Comparison of ENCODE assay signal across 22 mouse cellular contexts in the genomic region with DNA sequence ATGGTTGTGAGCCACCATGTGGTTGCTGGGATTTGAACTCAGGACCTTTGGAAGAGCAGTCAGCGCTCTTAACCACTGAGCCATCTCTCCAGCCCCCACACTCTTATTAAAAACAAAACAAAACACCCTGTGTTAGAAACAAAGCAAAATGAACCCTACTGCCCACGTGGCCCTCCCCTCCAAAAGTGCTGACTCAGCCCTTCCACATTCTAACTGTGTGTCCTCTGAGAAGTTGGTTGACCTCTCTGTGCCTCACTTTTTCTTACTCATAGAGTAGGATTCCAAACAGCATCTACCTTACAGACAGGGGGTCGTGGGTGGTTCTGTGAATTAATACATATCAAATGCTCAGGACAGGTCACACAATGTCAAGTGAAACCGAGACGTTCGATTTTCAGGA. TPM values are rescaled to one million over a fixed set of nuclear protein-coding genes. Genes with fewer than 3 reads are reported as not detected.
"Had no signal": no experiment of that assay in that cellular context is flagged by ENCODE, and none has a peak within 500 bp of the region (broad histone marks: within the 10 kb centered on the region; RNA-seq: fewer than 3 reads in every experiment).

No protein-coding gene starts in this region.

- H3K27ac ChIP-seq: midbrain, embryonic 13.5 days; midbrain, embryonic 15.5 days; neural tube, embryonic 13.5 days; neural tube, embryonic 15.5 days had no signal

- H3K9me3 ChIP-seq: midbrain, embryonic 10.5 days; midbrain, embryonic 13.5 days; midbrain, embryonic 15.5 days; neural tube, embryonic 13.5 days; neural tube, embryonic 15.5 days had no signal

- ATAC-seq: midbrain, embryonic 13.5 days; midbrain, embryonic 15.5 days had no signal

- H3K4me3 ChIP-seq: midbrain, embryonic 10.5 days; midbrain, embryonic 13.5 days; midbrain, embryonic 15.5 days; myocyte; neural tube, embryonic 13.5 days; neural tube, embryonic 15.5 days had no signal

- H3K9ac ChIP-seq: lung, embryonic 14.5 days; midbrain, embryonic 13.5 days; midbrain, embryonic 15.5 days; neural tube, embryonic 13.5 days; neural tube, embryonic 15.5 days had no signal

- H3K36me3 ChIP-seq: midbrain, embryonic 10.5 days; midbrain, embryonic 13.5 days; midbrain, embryonic 15.5 days; neural tube, embryonic 13.5 days; neural tube, embryonic 15.5 days had no signal

- H3K4me2 ChIP-seq: lung, embryonic 14.5 days; midbrain, embryonic 13.5 days; midbrain, embryonic 15.5 days; neural tube, embryonic 13.5 days; neural tube, embryonic 15.5 days had no signal

- DNase-seq: lung, embryonic 14.5 days; lung, postnatal 10 days; lung, postnatal 4 days; retina, postnatal 1 day; right cerebral cortex, adult 18-20 months; right cerebral cortex, postnatal 25 days; right cerebral cortex, postnatal 4 days; spleen, adult 18-20 months; thymus, adult 2 months; thymus, postnatal 25 days had no signal

RNA-seq across cellular contexts. Expression of a gene that starts 37.0 kb away (rescaled TPM):
- total RNA-seq: megakaryocyte, adult 5-6 weeks; megakaryocyte-erythroid progenitor cell, adult 5-6 weeks had no signal
- polyA plus RNA-seq: liver, embryonic 16.5 days; lung, embryonic 16.5 days; midbrain, embryonic 10.5 days; midbrain, embryonic 13.5 days; midbrain, embryonic 15.5 days; neural tube, embryonic 11.5 days; neural tube, embryonic 13.5 days; neural tube, embryonic 15.5 days; stomach, embryonic 14.5 days had no signal
